Mouse (Mus musculus) spleen, adult 18-20 months (tissue): ENCODE results near the gene Rora.
"Not testable (repeated sequence)": the region's sequence is repeated elsewhere in the genome, so short reads cannot be mapped to it uniquely, and the experiment has no call there.

ENCODE experiments used
- DNase-seq, 2 experiments: peaks; one replicate each; pipeline ENCODE4 v3.0.0; 2022; ENCODE audit warnings: mixed read lengths in 2 of 2

The Rora gene

DNA sequence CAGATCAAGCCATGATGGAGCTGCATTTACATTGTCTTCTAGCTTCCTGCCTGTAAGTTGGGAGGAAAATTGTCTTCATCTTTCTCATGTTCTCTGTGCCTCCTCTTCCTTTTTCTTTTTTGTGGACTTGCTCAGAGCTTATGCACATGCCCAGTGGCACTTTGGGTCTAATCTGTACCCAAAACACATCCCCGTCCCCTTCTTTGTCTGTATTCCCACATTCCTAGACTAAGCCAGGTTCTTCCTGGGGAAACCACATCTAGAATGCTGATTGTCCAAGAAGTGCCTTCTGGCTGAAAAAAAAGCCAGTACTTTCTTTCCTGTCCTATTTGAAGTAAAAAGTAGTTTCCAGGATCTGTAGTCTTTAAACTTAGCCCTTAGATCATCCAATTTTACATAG, 367.9 kb downstream of the Rora start:
- DNase-seq, result no peak

DNA sequence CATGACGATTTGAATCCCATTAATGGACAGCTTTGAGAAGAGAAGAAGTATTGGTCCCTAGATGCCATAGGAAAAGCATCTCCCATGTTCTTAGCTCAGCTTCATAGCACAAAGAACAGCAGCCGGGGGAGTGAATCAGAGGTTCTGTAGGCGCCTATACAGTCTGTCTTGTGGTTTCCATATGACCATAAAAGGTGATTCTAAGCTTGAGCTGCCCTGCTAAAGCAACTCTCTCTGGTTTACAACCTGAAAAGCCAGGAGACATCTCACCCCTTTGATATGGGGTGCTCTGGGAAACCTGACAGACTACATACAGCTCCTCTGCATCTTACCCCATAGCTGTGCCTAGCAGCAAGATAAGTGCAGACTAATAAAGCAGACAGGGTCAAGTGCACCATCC, 369.7 kb downstream of the Rora start:
- no peak for DNase-seq

DNA sequence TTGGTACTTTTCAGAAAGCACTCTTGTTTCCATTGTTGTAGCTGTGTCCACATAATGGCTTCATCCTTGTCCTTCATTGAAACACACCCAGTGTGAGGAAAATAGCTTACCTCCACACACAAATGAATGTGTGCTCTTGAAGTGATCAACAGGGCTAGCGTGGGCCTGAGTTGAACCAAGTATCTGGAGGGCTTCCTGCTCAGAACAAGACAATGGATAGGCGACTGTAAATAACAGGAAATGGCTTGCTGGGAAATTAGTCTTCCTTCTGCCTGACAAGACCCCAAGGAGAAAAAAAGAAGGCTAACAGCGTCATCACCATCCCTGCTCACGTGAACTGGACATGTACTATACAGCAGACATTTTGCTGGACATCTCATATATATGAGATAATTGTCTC, 374.6 kb downstream of the Rora start:
- DNase-seq, result no peak

DNA sequence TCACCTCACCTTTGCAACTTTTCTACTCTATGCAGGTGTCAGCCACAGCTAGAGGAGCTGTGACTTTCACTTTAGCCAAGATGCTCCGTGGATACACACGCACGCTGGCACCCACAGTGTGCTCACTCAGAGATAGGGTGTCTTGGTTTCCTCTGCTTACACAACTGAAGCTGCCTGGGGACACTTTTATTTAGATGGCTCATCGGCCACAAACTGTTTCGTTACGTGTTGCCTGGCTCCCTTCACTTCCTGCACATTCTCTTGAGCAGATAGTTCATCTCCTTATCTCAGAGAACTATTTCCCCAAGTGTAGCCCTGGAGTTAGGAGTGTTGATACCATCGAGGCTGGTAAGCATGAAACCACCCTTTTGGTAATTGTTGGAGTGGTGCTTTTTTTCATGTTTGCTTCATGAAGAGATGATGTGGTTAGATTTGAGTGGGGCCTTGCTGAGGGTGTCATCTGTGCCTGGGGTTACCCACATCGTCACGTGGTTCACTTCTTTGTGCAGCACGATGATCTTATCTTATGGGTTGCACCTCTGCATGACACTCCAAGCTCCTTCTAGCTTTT, 380.8 kb downstream of the Rora start:
- DNase-seq, result peak; percentile 8 to 10

DNA sequence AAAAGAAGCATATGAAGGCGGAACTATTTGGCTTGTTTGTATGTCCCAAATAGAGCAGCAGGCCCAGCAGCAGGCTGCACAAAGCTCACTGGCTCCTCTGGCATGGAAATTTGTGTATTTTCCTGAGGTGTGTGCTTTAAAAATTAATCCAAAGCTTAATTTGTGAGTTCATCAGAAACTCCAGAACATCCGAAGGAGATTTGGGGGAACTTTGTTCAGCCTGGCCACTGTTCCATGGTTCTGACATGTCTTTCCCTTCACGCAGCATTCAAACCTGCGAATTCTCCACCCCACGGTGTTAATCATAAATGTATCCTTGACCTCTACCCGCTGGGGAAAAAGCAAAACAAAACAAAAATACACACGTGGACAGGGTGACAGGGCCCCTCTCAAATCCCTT, 381.9 kb downstream of the Rora start:
- DNase-seq, result no peak

DNA sequence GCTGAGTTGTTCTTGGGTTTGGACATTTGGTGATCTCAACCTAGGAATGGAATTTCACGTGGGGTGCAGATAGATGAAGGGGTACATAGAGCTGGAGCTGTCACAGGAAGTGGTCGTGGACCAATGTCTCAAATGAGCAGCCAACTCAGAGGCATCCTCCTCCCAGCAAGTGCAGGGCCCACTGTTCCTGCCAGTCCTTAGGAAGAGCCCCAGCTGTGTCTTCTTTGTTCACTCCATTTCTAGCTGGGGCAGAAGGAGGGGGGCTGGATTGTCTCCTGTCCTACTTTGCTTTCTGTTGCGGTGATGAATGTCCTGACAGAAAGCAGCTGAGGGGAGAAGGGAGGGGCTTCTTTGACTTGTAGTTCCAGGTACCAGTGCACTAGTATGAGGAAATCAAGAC, 382.7 kb downstream of the Rora start:
- no peak for DNase-seq

DNA sequence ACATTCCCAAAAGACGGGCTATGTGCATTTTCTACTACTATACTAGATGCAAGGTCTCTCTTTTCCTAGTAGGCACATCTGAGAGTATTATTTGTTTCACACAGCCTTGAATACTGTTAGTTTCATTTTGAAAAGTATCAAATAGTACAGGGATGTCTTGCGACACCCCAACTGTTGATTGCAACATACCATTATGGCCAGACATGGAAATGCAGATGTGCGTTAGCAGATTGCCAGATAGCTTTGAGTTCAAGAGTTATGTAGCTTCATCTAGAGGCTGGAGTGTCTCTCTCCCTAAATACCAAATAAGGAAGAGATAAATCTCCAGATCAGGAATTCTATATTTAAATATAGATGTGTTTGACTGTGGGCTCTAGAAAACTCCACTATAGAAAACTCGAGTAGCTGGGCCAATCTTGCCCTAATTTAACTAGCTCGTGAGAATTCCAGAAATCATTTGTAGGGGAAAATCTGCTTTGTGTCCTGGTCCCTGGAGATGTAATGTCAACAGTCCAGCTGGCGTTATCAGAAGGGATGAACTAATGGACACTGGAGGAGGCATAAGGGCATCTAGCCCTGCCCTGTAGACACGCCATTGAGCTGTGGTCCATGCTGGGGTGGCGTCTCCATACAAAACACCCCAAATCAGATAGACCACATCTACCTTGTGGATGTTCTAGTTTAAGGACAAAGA, 390.5 kb downstream of the Rora start:
- no peak for DNase-seq

DNA sequence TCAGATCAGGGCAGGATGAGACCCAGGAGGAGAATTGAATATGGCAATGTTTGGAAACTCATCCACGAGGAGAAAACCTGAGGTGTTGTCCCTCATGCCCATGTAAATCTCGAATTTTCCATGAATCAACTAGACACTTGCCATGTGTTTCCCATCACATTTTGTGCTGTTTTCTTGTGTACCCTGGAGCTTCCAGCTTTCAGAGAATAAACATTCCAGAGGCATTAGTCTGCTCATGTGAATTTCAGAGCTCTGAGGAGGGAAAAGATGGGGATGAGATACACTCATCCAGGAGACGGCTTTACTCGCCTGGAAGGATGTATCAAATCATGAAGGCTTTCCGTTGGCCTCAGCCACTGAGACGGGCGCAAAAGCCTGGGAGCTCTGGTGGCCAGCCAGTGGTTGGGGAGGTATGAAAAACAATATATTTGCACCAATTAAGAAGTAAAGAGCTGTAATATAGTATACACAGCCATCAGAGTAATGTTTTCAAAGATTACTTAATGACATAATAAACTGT, 391.1 kb downstream of the Rora start:
- DNase-seq, result no peak

DNA sequence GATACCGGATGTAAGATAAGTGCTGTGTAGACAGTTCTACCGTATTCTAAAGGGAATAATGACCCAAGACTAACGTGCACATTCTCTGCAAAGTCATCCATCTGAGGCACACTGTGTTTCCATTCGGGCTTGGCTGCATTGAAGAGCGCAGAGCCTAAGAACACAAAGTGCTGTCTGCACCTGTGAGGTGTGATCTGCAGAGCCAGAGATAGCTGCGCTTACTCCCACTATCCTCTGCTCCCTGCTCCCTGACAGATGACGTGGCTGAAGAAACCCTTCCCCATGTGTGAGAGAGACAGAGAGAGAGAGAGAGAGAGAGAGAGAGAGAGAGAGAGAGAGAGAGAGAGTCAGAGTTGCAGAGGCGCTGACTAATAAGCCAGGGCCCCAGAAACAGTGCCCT, 392.3 kb downstream of the Rora start:
- DNase-seq, result no peak

DNA sequence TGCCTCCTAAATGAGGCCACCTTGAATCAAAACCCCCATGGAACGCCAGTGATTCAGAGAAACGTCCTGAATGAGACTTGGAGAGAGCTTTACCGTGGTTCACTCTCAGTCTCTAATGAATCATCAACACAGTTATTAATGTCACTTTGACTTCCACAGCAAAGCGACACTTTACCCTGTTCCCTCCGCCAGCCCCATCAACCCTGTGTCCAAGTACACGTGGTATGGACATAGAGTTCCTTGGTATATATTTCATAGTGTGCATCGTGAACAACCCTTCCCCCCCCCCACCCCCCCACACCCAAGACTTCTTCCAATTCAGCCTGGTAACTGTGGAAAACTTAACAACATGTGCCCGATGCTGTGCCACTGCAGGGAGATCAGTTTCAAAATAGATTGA, 397.3 kb downstream of the Rora start:
- DNase-seq, result no peak

DNA sequence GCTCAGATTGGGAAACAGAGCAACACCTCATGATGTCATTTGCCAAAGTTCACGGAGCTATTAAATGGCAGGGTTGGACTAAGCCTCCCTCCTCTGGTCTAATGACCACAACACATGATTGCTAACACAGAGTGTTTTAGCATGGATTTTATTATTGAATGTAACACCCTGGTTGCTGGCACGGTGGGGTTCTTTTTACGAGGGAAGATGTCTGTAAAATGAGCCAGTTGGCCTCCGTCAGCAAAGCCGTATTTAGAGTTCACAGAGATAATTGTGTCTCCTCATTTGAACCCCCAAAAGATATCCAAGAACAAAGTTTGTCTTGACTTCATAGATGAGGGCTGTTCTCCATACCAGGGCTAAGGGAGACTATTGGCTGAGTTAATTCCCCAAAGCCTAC, 398.3 kb downstream of the Rora start:
- no peak for DNase-seq

DNA sequence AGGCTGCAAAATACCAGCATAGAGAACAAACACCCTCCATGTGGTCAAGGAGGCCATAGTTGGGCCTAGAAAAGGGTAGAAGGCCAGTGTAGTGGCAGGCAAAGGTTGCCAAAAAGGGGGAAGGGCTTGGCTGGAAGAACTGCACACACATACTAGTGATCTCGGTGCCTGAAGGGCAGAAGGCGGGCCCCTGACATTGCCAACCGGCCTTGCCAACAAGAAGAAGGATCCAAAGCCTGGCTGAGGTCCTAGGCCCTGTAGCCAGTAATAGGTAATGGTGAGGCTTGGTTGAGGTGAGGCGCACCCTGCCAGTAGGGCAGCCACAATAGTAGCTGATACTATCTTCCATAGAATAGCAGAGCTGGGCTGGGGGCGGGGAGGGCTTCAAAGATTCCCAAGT, 401.7 kb downstream of the Rora start:
- DNase-seq, result no peak

DNA sequence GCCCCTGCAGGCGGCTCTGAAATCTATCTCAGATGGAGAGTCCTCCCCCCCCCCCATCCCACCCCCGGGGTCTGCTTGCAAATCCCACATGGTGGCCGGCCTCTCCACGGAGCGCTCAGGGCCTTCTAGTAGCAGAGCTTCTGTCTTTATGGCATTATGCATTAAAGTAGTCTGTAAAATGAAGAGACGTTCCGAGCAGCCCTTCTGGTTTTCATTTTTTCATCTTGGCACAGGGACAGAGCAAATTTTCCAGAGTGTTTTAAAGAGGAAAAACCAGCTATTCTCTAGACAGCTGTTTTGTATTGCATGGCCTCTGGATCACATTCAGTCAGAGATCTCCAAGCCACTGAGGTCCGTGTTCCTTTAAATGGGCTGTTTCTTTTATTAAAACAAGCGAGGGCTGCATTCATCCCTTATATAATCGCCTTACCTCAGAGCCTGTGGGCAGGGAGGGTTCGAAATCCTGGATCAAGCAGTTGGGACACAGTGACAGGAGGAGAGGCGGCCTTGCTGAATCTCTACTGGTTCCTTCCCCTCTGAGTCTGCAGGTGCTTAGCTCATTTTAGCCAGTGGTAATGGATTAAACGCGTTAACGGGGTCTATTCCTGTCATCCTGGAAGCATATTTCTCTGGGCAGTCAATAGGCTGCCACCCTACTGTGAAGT, 417.7 kb downstream of the Rora start:
- no peak for DNase-seq

DNA sequence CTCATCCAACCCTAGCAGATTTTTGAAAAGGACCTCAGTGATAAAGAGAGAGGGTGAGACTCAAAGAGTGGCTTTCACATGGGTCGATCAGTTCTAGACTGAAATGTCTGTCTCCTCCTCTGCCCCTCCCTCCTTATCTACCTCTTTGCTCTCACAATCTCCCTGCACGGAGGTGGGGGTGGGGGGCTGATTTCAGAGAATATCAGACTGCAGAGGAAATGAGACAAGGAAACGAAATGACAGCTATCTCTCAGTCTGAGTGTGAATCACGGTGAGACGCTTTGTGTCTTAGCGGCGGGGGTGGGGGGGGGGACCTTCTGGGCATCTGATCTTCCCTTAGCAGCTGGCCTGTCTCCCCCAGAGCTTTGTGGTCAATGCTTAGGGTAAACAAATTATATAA, 419.7 kb downstream of the Rora start:
- DNase-seq, result no peak

DNA sequence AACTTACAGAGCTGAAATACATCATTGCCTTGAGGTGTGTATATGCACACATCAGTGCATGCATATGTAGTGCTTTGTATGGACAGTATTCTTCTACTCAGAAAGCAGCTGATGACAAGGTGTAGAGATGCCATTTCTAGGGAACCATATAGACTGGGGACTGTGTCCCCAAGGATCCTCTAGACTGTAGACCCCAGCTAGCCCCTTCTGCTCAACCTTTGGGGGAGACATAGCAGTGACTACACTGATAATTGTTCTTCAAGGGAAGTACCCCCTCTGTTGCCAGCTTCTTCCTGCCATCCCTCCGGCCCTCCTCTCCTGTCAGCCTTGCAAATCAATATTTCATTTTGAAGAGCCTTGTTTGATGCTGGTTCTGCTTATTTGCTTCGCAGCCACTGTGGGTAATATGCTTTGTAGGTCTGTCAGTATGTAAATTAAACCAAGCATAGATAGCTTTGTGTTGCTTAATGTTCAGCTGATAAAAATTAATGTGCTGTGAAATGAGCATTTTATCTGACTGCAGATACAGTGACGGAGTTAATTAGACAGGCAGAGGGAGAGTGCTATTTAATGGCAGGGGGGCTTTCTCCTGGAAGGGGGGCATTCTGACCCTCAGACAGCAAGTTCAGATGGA, 430.6 kb downstream of the Rora start:
- no peak for DNase-seq

DNA sequence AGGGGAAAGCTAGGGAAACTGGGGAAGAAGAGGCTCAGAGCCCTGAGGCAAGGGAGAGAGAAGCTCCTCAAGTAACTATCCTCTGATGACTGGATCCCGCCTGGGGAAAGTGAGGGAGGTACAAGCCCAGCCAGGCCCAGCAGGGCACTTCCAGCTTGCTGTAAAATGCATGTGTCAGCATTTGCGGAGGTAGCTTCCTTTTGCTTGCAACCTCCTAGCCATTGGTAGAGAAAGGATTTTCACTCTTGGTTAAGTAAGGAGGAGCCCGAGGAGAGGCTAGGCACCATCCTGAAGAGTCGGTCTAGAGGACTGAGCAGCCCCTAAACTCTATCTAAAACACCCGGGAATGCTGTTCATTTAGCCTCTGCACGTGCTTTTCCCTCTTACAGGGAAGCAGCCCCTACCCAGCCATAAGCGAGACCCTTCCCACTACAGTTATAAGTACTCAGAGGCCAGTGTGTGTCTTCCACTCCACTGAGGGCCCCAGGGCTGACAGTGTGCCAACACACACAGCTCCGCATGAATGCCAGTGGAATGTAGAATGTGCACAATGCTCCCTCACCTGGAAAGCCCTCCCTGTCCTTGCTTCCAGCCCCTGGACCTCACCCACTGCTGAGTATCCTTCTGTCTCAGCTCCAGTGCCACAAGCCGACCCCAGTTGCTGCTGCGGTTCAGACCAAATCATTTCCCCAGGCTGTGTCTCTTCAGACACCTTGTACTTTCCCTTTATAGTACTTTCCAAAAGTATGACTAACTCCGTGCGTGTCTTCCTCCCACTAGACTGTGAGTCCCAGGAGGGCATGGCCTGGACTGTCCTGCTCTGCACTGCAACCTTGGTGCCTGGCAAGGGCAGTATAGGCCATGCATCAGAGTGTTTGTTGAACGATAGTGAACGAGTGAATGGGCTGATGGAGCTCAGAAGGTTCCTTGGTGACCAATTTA, 431.4 kb downstream of the Rora start:
- DNase-seq, result no peak

DNA sequence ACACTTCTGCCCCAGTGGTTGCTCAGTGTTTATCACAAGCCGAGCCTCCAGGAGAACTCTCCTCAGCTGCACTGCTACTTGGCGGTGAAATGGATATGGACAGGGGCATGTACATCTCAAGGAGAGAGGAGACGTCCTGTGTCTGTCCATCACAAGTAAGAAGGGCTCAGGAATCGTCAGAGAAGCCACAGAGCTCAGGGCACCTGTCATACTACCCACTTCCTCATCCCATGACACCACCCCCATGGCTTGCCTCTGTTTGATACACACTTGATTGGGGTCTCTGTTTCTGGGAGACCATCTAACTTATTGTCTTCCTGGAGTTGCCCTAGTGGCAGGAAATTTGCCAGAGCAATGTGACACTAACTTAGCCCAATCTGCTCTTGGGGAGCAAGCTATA, 433.3 kb downstream of the Rora start:
- DNase-seq, result no peak

DNA sequence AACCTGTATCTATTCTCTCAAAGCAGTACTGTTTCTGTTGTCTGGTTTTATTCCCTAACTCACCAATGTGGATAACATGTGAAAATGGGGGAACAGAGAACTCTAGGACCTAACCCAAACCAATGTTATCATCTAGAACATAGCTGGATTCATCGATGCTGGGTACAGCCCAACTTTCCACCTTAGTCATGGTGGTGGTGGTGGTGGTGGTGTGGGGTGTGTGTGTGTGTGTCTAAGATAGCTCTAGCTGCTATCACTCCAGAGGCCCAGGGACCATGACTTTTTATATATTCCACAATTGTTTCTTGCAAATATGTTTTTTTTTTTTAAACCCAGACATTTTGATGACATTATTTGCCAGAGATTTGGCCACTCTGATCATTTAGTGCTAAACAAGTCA, 433.7 kb downstream of the Rora start:
- DNase-seq, result no peak

DNA sequence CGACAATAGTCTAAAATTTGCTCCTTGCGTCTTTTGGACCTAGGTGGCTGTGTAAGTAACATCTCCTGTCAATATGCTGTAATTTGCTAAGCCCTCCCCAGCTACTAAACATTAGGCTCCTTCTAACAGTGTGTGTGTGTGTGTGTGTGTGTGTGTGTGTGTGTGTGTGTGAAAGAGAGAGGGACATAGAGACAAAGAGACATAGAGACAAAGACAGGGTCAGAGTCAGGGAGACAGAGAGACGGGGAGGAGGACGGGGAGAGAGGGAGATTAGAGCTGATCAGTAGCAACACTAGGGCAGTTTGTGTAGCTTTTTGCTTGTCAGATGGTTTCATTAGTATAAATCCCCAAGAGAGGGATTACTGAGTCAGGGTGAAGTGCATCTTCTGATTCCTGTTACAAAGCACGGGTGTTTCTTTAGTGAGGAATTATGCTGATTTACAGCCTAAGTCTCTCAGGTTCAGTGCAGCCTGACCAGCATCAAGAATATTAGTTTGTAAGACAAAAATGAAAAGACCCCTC, 437.2 kb downstream of the Rora start:
- DNase-seq, result no peak

DNA sequence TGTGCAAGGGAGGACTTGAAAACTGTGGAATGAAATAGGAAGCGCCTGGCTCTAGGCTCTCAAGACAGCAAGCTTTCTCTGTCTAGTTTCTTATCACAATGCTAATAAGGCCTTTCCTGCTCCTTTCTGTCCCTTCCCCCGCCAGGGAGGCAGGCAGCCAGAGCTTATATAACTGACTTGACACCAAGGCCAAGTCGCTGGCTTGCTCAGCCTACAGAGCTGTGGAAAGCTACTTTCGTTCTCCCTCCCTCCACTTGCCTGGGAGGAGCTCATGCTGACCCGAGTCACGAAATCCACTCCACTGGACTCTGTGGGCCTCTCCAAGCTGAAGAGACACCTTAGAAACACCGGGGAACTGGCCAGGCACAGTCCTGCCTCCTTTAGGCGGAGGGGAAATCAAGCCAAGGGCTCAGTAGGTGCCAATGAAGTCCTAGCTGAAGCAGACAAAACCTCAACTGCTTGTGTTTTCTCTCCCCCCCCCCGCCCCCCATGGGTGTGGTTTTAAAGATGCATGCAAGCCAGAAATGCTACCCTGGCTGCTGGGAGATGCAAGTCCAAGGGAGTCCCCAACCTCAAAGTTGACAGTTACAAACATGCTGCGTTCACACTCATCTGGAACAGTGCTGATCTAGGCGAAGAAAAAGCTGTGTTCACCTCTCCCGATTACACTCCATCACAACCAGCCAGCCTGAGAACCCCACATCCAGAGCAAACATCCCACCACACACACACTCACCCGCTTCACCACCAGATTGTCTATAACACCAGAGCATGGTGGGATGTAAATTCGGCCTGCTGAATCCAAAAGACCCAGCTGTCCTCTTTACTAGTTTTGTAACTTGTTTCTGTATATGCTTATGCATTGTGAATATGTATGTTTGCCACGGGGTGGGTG, 438.8 kb downstream of the Rora start:
- peak; percentile 14 to 27 for DNase-seq

DNA sequence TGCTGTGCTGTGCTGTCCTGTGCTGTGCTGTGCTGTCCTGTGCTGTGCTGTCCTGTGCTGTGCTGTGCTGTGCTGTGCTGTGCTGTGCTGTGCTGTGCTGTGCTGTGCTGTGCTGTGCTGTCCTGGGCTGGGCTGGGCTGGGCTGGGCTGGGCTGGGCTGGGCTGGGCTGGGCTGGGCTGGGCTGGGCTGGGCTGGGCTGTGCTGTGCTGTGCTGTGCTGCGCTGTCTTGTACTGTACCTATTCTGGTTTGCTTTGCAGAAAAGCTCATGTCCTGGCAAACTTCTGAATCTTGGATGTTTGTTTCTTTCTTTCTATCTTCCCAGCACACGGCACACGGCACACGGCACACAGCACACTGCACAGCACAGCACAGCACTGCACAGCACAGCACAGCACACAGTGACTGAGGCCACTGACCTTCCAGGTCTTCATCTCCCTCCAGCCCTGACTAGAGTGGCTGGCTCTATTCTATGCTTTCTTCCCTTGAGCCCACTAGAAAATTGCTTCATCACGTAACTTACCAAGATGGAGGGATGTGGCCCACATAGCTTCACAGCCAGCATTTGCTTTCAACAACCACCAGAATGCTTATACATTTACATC, 446.7 kb downstream of the Rora start:
- DNase-seq, result not testable (repeated sequence)
